Mouse (Mus musculus) lung, embryonic 16.5 days (tissue): ENCODE measurements around the gene Lrrc4. TPM values are rescaled to one million over a fixed set of nuclear protein-coding genes. Genes with fewer than 3 reads are reported as not detected.

Experiments used
- ATAC-seq: fragments of 200-750 bp; cut with Nextera tagmentation; 2 replicates; pipeline ENCODE4 v1.8.0; 2017; ENCODE audit warnings: low read depth, mild to moderate bottlenecking, moderate library complexity
- H3K27ac ChIP-seq: fragments of 300-500 bp; sonication (generic); 2 replicates; pipeline ENCODE4 v1.5.1; 2014; ENCODE audit warnings: mild to moderate bottlenecking, control low read depth, low read length
- H3K27me3 ChIP-seq: fragments of 300-500 bp; sonication (generic); 2 replicates; pipeline ENCODE4 v1.6.1; 2014; ENCODE audit warnings: low read depth, low read length, mixed read lengths; ENCODE audit not compliant: control insufficient read depth, insufficient read depth
- H3K36me3 ChIP-seq: fragments of 300-500 bp; sonication (generic); 2 replicates; pipeline ENCODE4 v1.6.1; 2014; ENCODE audit warnings: low read length; ENCODE audit not compliant: control insufficient read depth, insufficient read depth
- H3K4me1 ChIP-seq: fragments of 300-500 bp; sonication (generic); replicated peaks from 2 replicates; pipeline ENCODE4 v1.6.1; 2014; ENCODE audit warnings: low read length, mixed read lengths; ENCODE audit not compliant: control insufficient read depth, insufficient read depth
- H3K4me2 ChIP-seq: fragments of 300-500 bp; sonication (generic); 2 replicates; pipeline ENCODE4 v1.6.1; 2014; ENCODE audit warnings: low read depth, low read length, control low read depth
- H3K4me3 ChIP-seq: fragments of 300-500 bp; sonication (generic); 2 replicates; pipeline ENCODE4 v1.5.1; 2014; ENCODE audit warnings: mild to moderate bottlenecking, low read length, control low read depth
- H3K9ac ChIP-seq: fragments of 300-500 bp; sonication (generic); 2 replicates; pipeline ENCODE4 v1.6.1; 2014; ENCODE audit warnings: low read length, control low read depth
- H3K9me3 ChIP-seq: fragments of 300-500 bp; sonication (generic); 2 replicates; pipeline ENCODE4 v1.6.1; 2016; ENCODE audit warnings: low read length; ENCODE audit not compliant: control insufficient read depth
- WGBS: fragments of 180-500 bp; shearing (Covaris S2); extraction: QIAGEN DNeasy Blood & Tissue Kit; methylation state at CpG from one replicate; pipeline ENCODE4 v1.1.7; 2014; 5-methylcytosine and 5-hydroxymethylcytosine counted together
- polyA plus RNA-seq: library from polyadenylated mRNA; unstranded; fragments of >200 nt; fragmentation: Nextera tagmentation; extraction: Ambion mirVana; gene quantifications from 2 replicates; pipeline ENCODE4 v1.2.1, GENCODE M21; 2015

Gene Lrrc4
- polyA plus RNA-seq, 1 experiment from 2014 or later = 0.19 TPM

- H3K9me3 ChIP-seq = no peaks in the 10 kb centered on the region
- no peak for ATAC-seq
- no peaks in the 10 kb centered on the region for H3K27me3 ChIP-seq
- no peak overlapping the region for H3K9ac ChIP-seq
- WGBS = 69% methylated on average over 6 of the region's 6 CpGs
- no peak overlapping the region for H3K27ac ChIP-seq
- H3K4me2 ChIP-seq = no peak overlapping the region
- 0 out of 2 replicates have a peak, but pooled peaks cover 4% of the 10 kb centered on the region for H3K4me1 ChIP-seq
- no peaks in the 10 kb centered on the region for H3K36me3 ChIP-seq
- H3K4me3 ChIP-seq = no peak overlapping the region
Measured at GRCm38 (mm10) chr6:28635531-28636348, 195.8 kb downstream of the Lrrc4 start.

- no peak for ATAC-seq
- no peak overlapping the region for H3K4me2 ChIP-seq
- no peak overlapping the region for H3K27ac ChIP-seq
- H3K4me1 ChIP-seq = 0 out of 2 replicates have a peak, but pooled peaks cover 4% of the 10 kb centered on the region
- no peaks in the 10 kb centered on the region for H3K9me3 ChIP-seq
- H3K4me3 ChIP-seq = no peak overlapping the region
- no peaks in the 10 kb centered on the region for H3K36me3 ChIP-seq
- H3K27me3 ChIP-seq = no peaks in the 10 kb centered on the region
- no peak overlapping the region for H3K9ac ChIP-seq
- 19% methylated on average over 1 of the region's 1 CpGs for WGBS
Measured at GRCm38 (mm10) chr6:28635092-28635491, 196.5 kb downstream of the Lrrc4 start.

- Histone ChIP-seq H3K9me3 (no peaks in the 10 kb centered on the region), H3K4me3 (no peak overlapping the region), H3K9ac (no peak overlapping the region), H3K4me2 (no peak overlapping the region), H3K27ac (no peak overlapping the region), H3K36me3 (no peaks in the 10 kb centered on the region), H3K4me1 (0 out of 2 replicates have a peak, but pooled peaks cover 4% of the 10 kb centered on the region), H3K27me3 (no peaks in the 10 kb centered on the region)
- 72% methylated on average over 3 of the region's 3 CpGs for WGBS
- ATAC-seq = no peak
Measured at GRCm38 (mm10) chr6:28633656-28634055, 197.9 kb downstream of the Lrrc4 start.

- H3K27me3 ChIP-seq = no peaks in the 10 kb centered on the region
- no peak overlapping the region for H3K27ac ChIP-seq
- H3K36me3 ChIP-seq = no peaks in the 10 kb centered on the region
- H3K4me2 ChIP-seq = no peak overlapping the region
- H3K4me1 ChIP-seq = 0 out of 2 replicates have a peak, but pooled peaks cover 4% of the 10 kb centered on the region
- WGBS = 36% methylated on average over 2 of the region's 2 CpGs
- H3K9ac ChIP-seq = no peak overlapping the region
- H3K9me3 ChIP-seq = no peaks in the 10 kb centered on the region
- ATAC-seq = no peak
- H3K4me3 ChIP-seq = no peak overlapping the region
Measured at GRCm38 (mm10) chr6:28633120-28633519, 198.4 kb downstream of the Lrrc4 start.

- H3K36me3 ChIP-seq = no peaks in the 10 kb centered on the region
- no peaks in the 10 kb centered on the region for H3K9me3 ChIP-seq
- H3K9ac ChIP-seq = no peak overlapping the region
- no peak overlapping the region for H3K27ac ChIP-seq
- WGBS = 74% methylated on average over 2 of the region's 2 CpGs
- no peak for ATAC-seq
- H3K4me3 ChIP-seq = no peak overlapping the region
- H3K4me2 ChIP-seq = no peak overlapping the region
- no peaks in the 10 kb centered on the region for H3K27me3 ChIP-seq
- H3K4me1 ChIP-seq = 0 out of 2 replicates have a peak, but pooled peaks cover 4% of the 10 kb centered on the region
Measured at GRCm38 (mm10) chr6:28630926-28631325, 200.6 kb downstream of the Lrrc4 start.

GRCm38 (mm10) chr6:28629866-28630265, 201.7 kb downstream of the Lrrc4 start:
- Histone ChIP-seq H3K4me2 (no peak overlapping the region), H3K4me1 (0 out of 2 replicates have a peak, but pooled peaks cover 4% of the 10 kb centered on the region), H3K36me3 (no peaks in the 10 kb centered on the region), H3K4me3 (no peak overlapping the region), H3K9ac (no peak overlapping the region), H3K9me3 (no peaks in the 10 kb centered on the region), H3K27ac (no peak overlapping the region), H3K27me3 (no peaks in the 10 kb centered on the region)
- 51% methylated on average over 2 of the region's 2 CpGs for WGBS
- ATAC-seq = no peak

GRCm38 (mm10) chr6:28628408-28628807, 203.1 kb downstream of the Lrrc4 start:
- Histone ChIP-seq H3K36me3 (no peaks in the 10 kb centered on the region), H3K4me3 (no peak overlapping the region), H3K9ac (no peak overlapping the region), H3K9me3 (no peaks in the 10 kb centered on the region), H3K27ac (no peak overlapping the region), H3K4me1 (0 out of 2 replicates have a peak, but pooled peaks cover 4% of the 10 kb centered on the region), H3K27me3 (no peaks in the 10 kb centered on the region), H3K4me2 (no peak overlapping the region)
- 81% methylated on average over 1 of the region's 1 CpGs for WGBS
- no peak for ATAC-seq

- H3K27ac ChIP-seq = no peak overlapping the region
- no peak overlapping the region for H3K4me2 ChIP-seq
- no peak overlapping the region for H3K4me3 ChIP-seq
- H3K9ac ChIP-seq = no peak overlapping the region
- H3K27me3 ChIP-seq = no peaks in the 10 kb centered on the region
- H3K9me3 ChIP-seq = no peaks in the 10 kb centered on the region
- no peaks in the 10 kb centered on the region for H3K36me3 ChIP-seq
- WGBS = 82% methylated on average over 3 of the region's 3 CpGs
- ATAC-seq = no peak
- H3K4me1 ChIP-seq = peaks cover 24% of the 10 kb centered on the region
Measured at GRCm38 (mm10) chr6:28622963-28623362, 208.6 kb downstream of the Lrrc4 start.

- Histone ChIP-seq H3K36me3 (no peaks in the 10 kb centered on the region), H3K4me1 (peaks cover 24% of the 10 kb centered on the region), H3K4me2 (no peak overlapping the region), H3K9me3 (no peaks in the 10 kb centered on the region), H3K27me3 (no peaks in the 10 kb centered on the region), H3K9ac (no peak overlapping the region), H3K27ac (peak overlapping the region; percentile 51), H3K4me3 (no peak overlapping the region)
- WGBS = 41% methylated on average over 6 of the region's 6 CpGs
- ATAC-seq = no peak; the same call in 1 of the 2 replicates
Measured at GRCm38 (mm10) chr6:28622522-28622921, 209.0 kb downstream of the Lrrc4 start.
